Mouse (Mus musculus) ES-E14 (cell line): Measurements from ENCODE around the gene Cop1. TPM values are rescaled to one million over a fixed set of nuclear protein-coding genes. Genes with fewer than 3 reads are reported as not detected.

Experiments
- DNase-seq: peaks from one replicate; pipeline ENCODE4 v3.0.0-alpha.2; 2013; ENCODE audit warnings: low read depth, low spot score
- H3K27ac ChIP-seq: 2 replicates; pipeline ENCODE4 v1.5.1; 2012; ENCODE audit warnings: low read depth, mild to moderate bottlenecking, low read length, moderate library complexity, mixed read lengths; ENCODE audit not compliant: poor library complexity, insufficient read depth, severe bottlenecking
- H3K36me3 ChIP-seq: 2 replicates; pipeline ENCODE4 v1.6.1; 2012; ENCODE audit warnings: mild to moderate bottlenecking, low read length, moderate library complexity, mixed read lengths; ENCODE audit not compliant: control insufficient read depth, poor library complexity, insufficient read depth, severe bottlenecking
- H3K4me1 ChIP-seq, 2 experiments: fragments of 150-350 bp in 1 of 2; sonication (generic) in 1 of 2; 2 replicates each; pipeline ENCODE4 v1.6.1; 2012; ENCODE audit warnings: low read length in 2 of 2, mild to moderate bottlenecking in 1 of 2, mixed read lengths in 1 of 2; ENCODE audit not compliant: control insufficient read depth in 2 of 2, insufficient read depth in 2 of 2, poor library complexity in 1 of 2
- H3K4me3 ChIP-seq, 2 experiments: fragments of 150-350 bp in 1 of 2; sonication (generic) in 1 of 2; 2 replicates each; pipeline ENCODE4 v1.5.1; 2012; ENCODE audit warnings: low read length in 2 of 2, low read depth in 1 of 2, mild to moderate bottlenecking in 1 of 2, mixed read lengths in 1 of 2; ENCODE audit not compliant: insufficient read depth in 1 of 2, poor library complexity in 1 of 2, severe bottlenecking in 1 of 2
- H3K9ac ChIP-seq: 2 replicates; pipeline ENCODE4 v1.6.1; 2012; ENCODE audit warnings: low read depth, mild to moderate bottlenecking, low read length, mixed read lengths; ENCODE audit not compliant: poor library complexity, insufficient read depth, severe bottlenecking
- H3K9me3 ChIP-seq: fragments of 150-350 bp; sonication (generic); 2 replicates; pipeline ENCODE4 v1.6.1; 2012; ENCODE audit warnings: low read depth, mild to moderate bottlenecking, low read length; ENCODE audit not compliant: control insufficient read depth, insufficient read depth
- CHD2 ChIP-seq: IDR thresholded peaks from 2 replicates; pipeline ENCODE4 v1.6.1; 2014; ENCODE audit warnings: mild to moderate bottlenecking, low read depth, low read length, inconsistent platforms
- HCFC1 ChIP-seq: IDR thresholded peaks from 2 replicates; pipeline ENCODE4 v1.6.1; 2012; ENCODE audit warnings: low read length, inconsistent platforms, borderline replicate concordance; ENCODE audit not compliant: insufficient read depth
- MAFK ChIP-seq: IDR thresholded peaks from 2 replicates; pipeline ENCODE4 v1.6.1; 2014; ENCODE audit warnings: mild to moderate bottlenecking, low read depth, low read length, inconsistent platforms; ENCODE audit not compliant: insufficient read depth
- ZC3H11A ChIP-seq: IDR thresholded peaks from 2 replicates; pipeline ENCODE4 v1.6.1; 2012; ENCODE audit warnings: low read depth, mild to moderate bottlenecking, inconsistent platforms, low read length, borderline replicate concordance
- ZNF384 ChIP-seq: IDR thresholded peaks from 2 replicates; pipeline ENCODE4 v1.6.1; 2012; ENCODE audit warnings: low read depth, low read length, inconsistent platforms
- in situ Hi-C, 2 experiments: fragments of 600-800 bp; cut with MboI; formaldehyde crosslinking; loops; one replicate each; pipeline ENCODE4 v1.15.1; 2025; ENCODE audit warnings: low sequenced_read_pairs in 2 of 2, inconsistent platforms in 1 of 2; ENCODE audit not compliant: unreplicated experiment in 2 of 2
- total RNA-seq: library from RNA; depleted of rRNA; stranded (reverse); fragments of 300-350 nt; gene quantifications from 2 replicates; pipeline ENCODE4 v1.2.3, GENCODE M21; 2012

Cop1 gene
- total RNA-seq, 1 experiment, result 92.3 TPM

DNA sequence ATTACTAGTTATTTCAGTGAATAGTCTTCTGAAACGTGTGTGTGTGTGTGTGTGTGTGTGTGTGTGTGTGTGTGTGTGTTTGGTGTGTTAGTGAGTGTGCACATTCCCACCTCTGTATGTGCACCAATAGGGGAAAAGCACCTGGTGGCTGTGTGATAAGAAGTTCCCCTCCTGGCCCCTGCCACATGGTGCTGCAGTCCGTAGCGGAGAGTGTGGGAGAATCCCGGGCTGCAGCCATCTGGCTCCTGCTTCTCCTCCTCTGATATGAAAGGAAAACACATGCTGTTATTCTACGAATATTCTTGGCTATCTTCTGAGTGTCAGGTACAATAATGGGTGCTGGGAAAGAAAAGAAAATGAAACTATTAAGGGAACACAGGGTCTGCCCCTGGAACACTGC lies 154.3 kb downstream of the Cop1 start:
- Histone ChIP-seq H3K9ac (no peak overlapping the region), H3K4me1 (no peaks in the 10 kb centered on the region), H3K9me3 (no peaks in the 10 kb centered on the region), H3K36me3 (no peaks in the 10 kb centered on the region), H3K27ac (no peak overlapping the region), H3K4me3 (no peak overlapping the region)
- in situ Hi-C loops, result loop anchor here in 1 of 2 experiments (25.0 kb wide), 1 partner anchor 676 kb away; no protein-coding TSS in a partner anchor
- DNase-seq, result no peak
- TF ChIP-seq MAFK, result no peak
- no peak for TF ChIP-seq ZNF384

DNA sequence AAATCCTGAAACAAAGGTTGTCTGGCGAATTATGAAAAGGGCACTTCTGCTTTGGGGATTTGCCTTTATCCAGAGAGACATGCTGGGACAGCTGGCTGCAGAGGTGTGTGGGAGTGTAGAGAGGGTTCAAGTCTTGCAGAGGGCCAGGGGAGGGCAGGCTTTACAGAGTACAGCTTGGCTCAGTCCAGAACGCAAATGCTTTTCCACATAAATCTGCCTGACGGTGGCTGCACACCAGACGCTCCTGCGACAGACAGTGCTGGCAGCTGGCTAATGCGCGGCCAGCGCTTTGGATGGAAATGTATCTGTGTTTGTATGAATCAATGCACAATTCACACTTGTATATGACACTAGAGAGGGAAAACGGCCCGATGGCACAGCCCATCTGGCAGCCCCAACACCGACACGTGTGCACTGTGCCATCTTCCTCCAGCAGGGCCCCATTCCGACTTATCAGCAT lies 156.5 kb downstream of the Cop1 start:
- H3K9ac ChIP-seq, result no peak overlapping the region
- TF ChIP-seq ZNF384 (no peak), ZC3H11A (no peak), HCFC1 (no peak), MAFK (no peak), CHD2 (no peak)
- H3K4me1 ChIP-seq, result no peaks in the 10 kb centered on the region
- in situ Hi-C loops, result loop anchor here in 1 of 2 experiments (25.0 kb wide), 1 partner anchor 674 kb away; no protein-coding TSS in a partner anchor
- H3K9me3 ChIP-seq, result no peaks in the 10 kb centered on the region
- no peak overlapping the region for H3K4me3 ChIP-seq
- H3K36me3 ChIP-seq, result no peaks in the 10 kb centered on the region
- no peak for DNase-seq
- no peak overlapping the region for H3K27ac ChIP-seq

DNA sequence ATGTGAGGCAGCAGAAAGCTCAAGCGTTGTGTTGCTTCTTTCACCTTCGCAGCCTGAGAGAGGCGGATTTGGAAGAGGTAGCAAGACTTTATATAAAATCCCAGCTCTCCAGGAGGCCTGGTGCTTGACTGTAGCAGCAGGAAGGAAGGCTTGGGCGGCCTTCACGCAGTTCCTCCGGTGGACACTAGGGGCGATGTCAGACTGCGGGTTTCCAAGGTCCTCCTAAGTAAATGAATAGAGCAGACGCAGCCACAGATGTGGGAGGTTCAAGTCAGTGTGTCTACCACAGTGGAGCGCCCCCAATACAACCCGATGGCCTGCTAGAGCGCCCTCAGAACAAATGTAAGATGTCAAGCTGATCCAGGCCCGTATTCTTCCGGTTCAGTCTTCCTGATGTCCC lies 157.9 kb downstream of the Cop1 start:
- H3K27ac ChIP-seq, result no peak overlapping the region
- peak; percentile 78 for DNase-seq
- TF ChIP-seq MAFK (no peak), HCFC1 (no peak), CHD2 (no peak), ZC3H11A (peak; percentile 37; the same call in 1 of the 2 replicates)
- H3K4me1 ChIP-seq, result no peaks in the 10 kb centered on the region
- H3K9ac ChIP-seq, result no peak overlapping the region
- in situ Hi-C loops, result loop anchor here (10.0 to 25.0 kb wide), 2 partner anchors 672 to 675 kb away; no protein-coding TSS in a partner anchor
- no peaks in the 10 kb centered on the region for H3K9me3 ChIP-seq
- H3K36me3 ChIP-seq, result no peaks in the 10 kb centered on the region
- no peak overlapping the region for H3K4me3 ChIP-seq

DNA sequence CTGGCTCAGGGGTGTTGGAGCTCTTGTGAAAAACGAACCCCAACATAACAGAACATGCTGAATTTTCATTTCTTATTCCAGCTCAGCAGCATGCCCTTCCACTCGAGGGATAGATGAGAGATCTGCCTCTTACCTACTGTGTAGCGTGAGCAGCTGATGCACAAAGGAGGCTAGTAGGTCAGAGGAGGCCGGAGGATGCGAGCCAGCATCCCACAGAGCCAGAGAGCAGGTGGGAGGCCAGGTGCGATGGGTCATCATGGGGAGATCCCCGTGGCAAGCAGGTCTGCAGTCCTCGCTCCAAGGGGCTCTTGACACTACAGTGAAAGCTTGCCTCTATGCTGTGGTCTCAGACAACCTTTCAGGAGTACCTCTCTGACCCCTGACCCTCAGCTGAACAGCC lies 160.5 kb downstream of the Cop1 start:
- Histone ChIP-seq H3K4me3 (no peak overlapping the region), H3K9ac (no peak overlapping the region), H3K36me3 (no peaks in the 10 kb centered on the region), H3K4me1 (no peaks in the 10 kb centered on the region), H3K27ac (no peak overlapping the region), H3K9me3 (no peaks in the 10 kb centered on the region)
- in situ Hi-C loops, result loop anchor here (10.0 to 25.0 kb wide), 2 partner anchors 670 to 672 kb away; no protein-coding TSS in a partner anchor
- DNase-seq, result no peak
- TF ChIP-seq CHD2, result no peak
- TF ChIP-seq ZC3H11A, result no peak
- TF ChIP-seq MAFK, result no peak
- TF ChIP-seq ZNF384, result no peak
- no peak for TF ChIP-seq HCFC1
